Mouse (Mus musculus) kidney, embryonic 15.5 days (tissue): ENCODE data around the gene St3gal3. TPM values are rescaled to one million over a fixed set of nuclear protein-coding genes. Genes with fewer than 3 reads are reported as not detected.

Source experiments
- ATAC-seq: fragments of 200-750 bp; cut with Nextera tagmentation; replicated peaks from 2 replicates; pipeline ENCODE4 v1.8.0; 2017; ENCODE audit warnings: moderate TSS enrichment; ENCODE audit not compliant: low FRiP score
- H3K27ac ChIP-seq: fragments of 300-500 bp; sonication (generic); 2 replicates; pipeline ENCODE4 v1.5.1; 2015; ENCODE audit warnings: mild to moderate bottlenecking, inconsistent platforms
- H3K27me3 ChIP-seq: fragments of 300-500 bp; sonication (generic); 2 replicates; pipeline ENCODE4 v1.6.1; 2015; ENCODE audit warnings: inconsistent platforms
- H3K36me3 ChIP-seq: fragments of 300-500 bp; sonication (generic); 2 replicates; pipeline ENCODE4 v1.6.1; 2015; ENCODE audit warnings: inconsistent platforms
- H3K4me1 ChIP-seq: fragments of 300-500 bp; sonication (generic); 2 replicates; pipeline ENCODE4 v1.6.1; 2015; ENCODE audit warnings: inconsistent platforms
- H3K4me2 ChIP-seq: fragments of 300-500 bp; sonication (generic); 2 replicates; pipeline ENCODE4 v1.6.1; 2015; ENCODE audit warnings: moderate library complexity, mild to moderate bottlenecking, inconsistent platforms
- H3K4me3 ChIP-seq: fragments of 300-500 bp; sonication (generic); replicated peaks from 2 replicates; pipeline ENCODE4 v1.5.1; 2015; ENCODE audit warnings: mild to moderate bottlenecking, inconsistent platforms
- H3K9ac ChIP-seq: fragments of 300-500 bp; sonication (generic); 2 replicates; pipeline ENCODE4 v1.6.1; 2015; ENCODE audit warnings: mild to moderate bottlenecking, inconsistent platforms
- H3K9me3 ChIP-seq: fragments of 300-500 bp; sonication (generic); replicated peaks from 2 replicates; pipeline ENCODE4 v1.6.1; 2016; ENCODE audit warnings: inconsistent platforms
- WGBS: fragments of 180-500 bp; shearing (Covaris S2); methylation state at CpG from one replicate; pipeline ENCODE4 v1.1.7; 2015; ENCODE audit warnings: mixed read lengths; 5-methylcytosine and 5-hydroxymethylcytosine counted together
- polyA plus RNA-seq: library from polyadenylated mRNA; unstranded; fragments of >200 nt; fragmentation: Nextera tagmentation; extraction: Ambion mirVana; gene quantifications from 2 replicates; pipeline ENCODE4 v1.2.1, GENCODE M21; 2015

Gene St3gal3
- polyA plus RNA-seq, 1 experiment from 2014 or later = 8.8 TPM

DNA sequence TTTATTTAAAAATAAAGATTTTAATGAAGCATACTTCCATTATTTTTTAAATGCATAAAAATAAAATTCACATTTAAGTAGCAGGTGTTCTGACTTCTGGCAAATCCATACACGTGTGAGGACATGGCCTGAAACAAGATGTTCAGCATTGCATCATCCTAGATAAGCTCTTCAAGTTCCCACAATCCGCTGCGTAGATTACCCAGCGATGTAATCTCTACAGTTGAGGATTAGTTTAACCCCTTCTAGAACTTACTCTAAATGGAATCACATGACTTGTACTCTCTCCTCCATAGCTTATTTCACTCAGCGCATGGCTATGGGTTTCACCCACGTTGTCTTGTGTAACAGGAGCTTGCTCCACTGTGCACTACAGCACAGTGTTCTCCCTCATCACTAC lies 33.2 kb downstream of the St3gal3 start:
- Histone ChIP-seq H3K27ac (no peak overlapping the region), H3K4me2 (no peak overlapping the region), H3K36me3 (no peaks in the 10 kb centered on the region), H3K27me3 (no peaks in the 10 kb centered on the region), H3K9me3 (no peaks in the 10 kb centered on the region), H3K9ac (no peak overlapping the region), H3K4me3 (no peak overlapping the region), H3K4me1 (no peaks in the 10 kb centered on the region)
- ATAC-seq = no peak
- 89% methylated on average over 6 of the region's 6 CpGs for WGBS

- H3K9me3 ChIP-seq = no peaks in the 10 kb centered on the region
- H3K36me3 ChIP-seq = no peaks in the 10 kb centered on the region
- H3K4me3 ChIP-seq = no peak overlapping the region
- no peak overlapping the region for H3K27ac ChIP-seq
- WGBS = 91% methylated on average over 8 of the region's 8 CpGs
- H3K27me3 ChIP-seq = no peaks in the 10 kb centered on the region
- no peak overlapping the region for H3K4me2 ChIP-seq
- no peak overlapping the region for H3K9ac ChIP-seq
- no peaks in the 10 kb centered on the region for H3K4me1 ChIP-seq
- no peak for ATAC-seq
Observed at GRCm38 (mm10) chr4:118099637-118100364, 34.9 kb downstream of the St3gal3 start.

DNA sequence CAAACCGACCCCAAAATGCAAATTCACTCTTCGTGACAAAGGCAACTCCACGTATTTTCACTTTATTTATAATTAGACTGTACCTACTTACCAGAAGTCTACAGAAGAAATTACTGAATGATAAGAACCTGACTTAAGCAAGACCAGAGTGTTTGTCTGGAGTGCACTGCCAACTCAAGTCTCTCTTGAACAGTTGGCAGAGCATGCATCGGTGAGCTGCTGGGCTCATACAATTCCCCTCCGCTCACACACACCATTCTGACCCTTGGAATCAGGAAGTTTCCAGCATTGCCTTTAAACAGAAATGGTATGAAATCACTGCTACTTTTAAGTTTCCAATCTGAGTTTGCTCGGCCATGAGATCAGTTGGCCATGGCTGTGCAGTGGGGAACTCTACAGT lies 36.1 kb downstream of the St3gal3 start:
- no peak overlapping the region for H3K27ac ChIP-seq
- ATAC-seq = no peak
- H3K9me3 ChIP-seq = no peaks in the 10 kb centered on the region
- peaks cover 6% of the 10 kb centered on the region; the same call in 1 of the 2 replicates for H3K36me3 ChIP-seq
- H3K4me2 ChIP-seq = no peak overlapping the region
- no peaks in the 10 kb centered on the region for H3K4me1 ChIP-seq
- H3K27me3 ChIP-seq = no peaks in the 10 kb centered on the region
- H3K4me3 ChIP-seq = no peak overlapping the region
- WGBS = 95% methylated on average over 6 of the region's 6 CpGs
- no peak overlapping the region for H3K9ac ChIP-seq

DNA sequence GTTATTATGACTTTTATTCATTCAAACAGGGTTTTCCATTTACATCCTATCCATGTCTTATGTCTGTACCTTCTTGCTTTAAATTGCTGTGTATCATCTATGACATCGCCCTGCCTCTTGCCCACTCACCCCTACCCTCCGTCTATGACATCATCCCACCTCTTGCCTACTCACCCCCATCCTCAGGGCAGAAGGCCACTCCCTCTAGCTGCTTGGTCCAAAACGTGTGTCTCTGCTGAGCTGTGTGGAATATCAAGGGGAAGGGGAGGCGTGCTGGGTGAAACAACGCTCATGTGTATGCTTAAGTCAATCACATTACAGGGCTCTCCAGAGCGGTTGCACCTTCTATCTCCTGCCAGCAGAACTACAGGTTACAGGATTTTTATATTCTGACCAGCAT lies 38.6 kb downstream of the St3gal3 start:
- no peaks in the 10 kb centered on the region for H3K27me3 ChIP-seq
- no peak overlapping the region for H3K4me2 ChIP-seq
- H3K9ac ChIP-seq = no peak overlapping the region
- no peaks in the 10 kb centered on the region for H3K4me1 ChIP-seq
- peaks cover 6% of the 10 kb centered on the region; the same call in 1 of the 2 replicates for H3K36me3 ChIP-seq
- H3K4me3 ChIP-seq = no peak overlapping the region
- no peak overlapping the region for H3K27ac ChIP-seq
- no peaks in the 10 kb centered on the region for H3K9me3 ChIP-seq
- 72% methylated on average over 6 of the region's 6 CpGs for WGBS
- no peak for ATAC-seq

GRCm38 (mm10) chr4:118092784-118093457 lies 41.8 kb downstream of the St3gal3 start:
- H3K4me1 ChIP-seq = no peaks in the 10 kb centered on the region; the same call in 1 of the 2 replicates
- peaks cover 6% of the 10 kb centered on the region; the same call in 1 of the 2 replicates for H3K36me3 ChIP-seq
- H3K4me3 ChIP-seq = no peak overlapping the region
- no peak overlapping the region for H3K27ac ChIP-seq
- ATAC-seq = no peak
- no peak overlapping the region for H3K9ac ChIP-seq
- no peak overlapping the region for H3K4me2 ChIP-seq
- H3K9me3 ChIP-seq = no peaks in the 10 kb centered on the region
- H3K27me3 ChIP-seq = no peaks in the 10 kb centered on the region
- 91% methylated on average over 11 of the region's 11 CpGs for WGBS

GRCm38 (mm10) chr4:118090449-118090848 lies 44.3 kb downstream of the St3gal3 start:
- no peak overlapping the region for H3K27ac ChIP-seq
- 88% methylated on average over 11 of the region's 11 CpGs for WGBS
- no peaks in the 10 kb centered on the region; the same call in 1 of the 2 replicates for H3K4me1 ChIP-seq
- H3K9ac ChIP-seq = no peak overlapping the region
- no peaks in the 10 kb centered on the region for H3K27me3 ChIP-seq
- no peaks in the 10 kb centered on the region for H3K9me3 ChIP-seq
- no peak overlapping the region for H3K4me2 ChIP-seq
- H3K4me3 ChIP-seq = no peak overlapping the region
- no peak for ATAC-seq
- peaks cover 6% of the 10 kb centered on the region; the same call in 1 of the 2 replicates for H3K36me3 ChIP-seq

DNA sequence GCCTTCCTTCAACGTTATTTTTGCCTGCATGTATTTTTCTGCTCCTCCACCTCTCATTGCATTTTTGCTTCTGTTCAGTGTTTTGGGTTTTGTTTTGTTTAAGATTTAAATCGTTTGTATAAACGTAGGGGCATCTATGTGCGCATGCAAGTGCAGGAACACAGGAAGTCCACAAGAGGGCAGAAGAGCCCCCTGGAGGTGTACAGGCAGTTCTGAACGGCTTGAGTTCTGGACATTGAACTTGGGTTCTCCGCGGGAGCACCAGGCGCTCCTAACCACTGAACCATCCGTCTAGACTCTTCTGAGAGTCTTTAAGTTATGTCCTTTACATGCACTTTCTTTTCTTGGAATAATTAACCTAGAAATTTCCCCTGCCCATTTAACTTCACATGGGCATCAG lies 44.8 kb downstream of the St3gal3 start:
- no peak for ATAC-seq
- Histone ChIP-seq H3K4me2 (no peak overlapping the region), H3K9ac (no peak overlapping the region), H3K27ac (no peak overlapping the region), H3K4me1 (no peaks in the 10 kb centered on the region; the same call in 1 of the 2 replicates), H3K36me3 (peaks cover 6% of the 10 kb centered on the region; the same call in 1 of the 2 replicates), H3K9me3 (no peaks in the 10 kb centered on the region), H3K27me3 (no peaks in the 10 kb centered on the region), H3K4me3 (no peak overlapping the region)
- 62% methylated on average over 9 of the region's 9 CpGs for WGBS

DNA sequence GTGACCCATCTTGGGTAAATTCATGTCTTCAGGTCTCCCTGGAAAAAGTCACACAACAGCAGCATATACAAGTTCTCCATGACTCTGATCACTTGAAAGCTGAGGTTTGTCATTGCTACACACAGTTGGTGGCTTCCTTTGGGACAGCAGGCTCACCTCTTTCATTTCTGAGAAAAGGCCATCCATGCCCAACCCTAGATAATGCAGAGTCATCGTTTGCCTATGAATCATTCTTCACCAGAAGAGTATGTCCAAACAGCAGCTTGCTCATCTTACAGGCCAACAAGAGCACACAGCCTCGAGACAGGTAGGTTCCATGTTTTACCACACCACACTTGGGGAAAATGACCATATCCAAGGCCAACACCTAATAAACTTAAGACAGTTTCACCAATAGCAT lies 45.9 kb downstream of the St3gal3 start:
- Histone ChIP-seq H3K36me3 (no peaks in the 10 kb centered on the region), H3K4me2 (no peak overlapping the region), H3K27me3 (no peaks in the 10 kb centered on the region), H3K4me1 (no peaks in the 10 kb centered on the region; the same call in 1 of the 2 replicates), H3K9ac (no peak overlapping the region), H3K4me3 (no peak overlapping the region), H3K9me3 (no peaks in the 10 kb centered on the region), H3K27ac (no peak overlapping the region)
- WGBS = 85% methylated on average over 2 of the region's 2 CpGs
- ATAC-seq = no peak

- H3K4me2 ChIP-seq = no peak overlapping the region
- H3K27me3 ChIP-seq = no peaks in the 10 kb centered on the region
- no peaks in the 10 kb centered on the region for H3K9me3 ChIP-seq
- no peak overlapping the region for H3K4me3 ChIP-seq
- H3K27ac ChIP-seq = no peak overlapping the region
- WGBS = 75% methylated on average over 4 of the region's 4 CpGs
- no peak for ATAC-seq
- H3K9ac ChIP-seq = no peak overlapping the region
- H3K4me1 ChIP-seq = peaks cover 9% of the 10 kb centered on the region
- H3K36me3 ChIP-seq = no peaks in the 10 kb centered on the region
Observed at GRCm38 (mm10) chr4:118085025-118085424, 49.7 kb downstream of the St3gal3 start.

DNA sequence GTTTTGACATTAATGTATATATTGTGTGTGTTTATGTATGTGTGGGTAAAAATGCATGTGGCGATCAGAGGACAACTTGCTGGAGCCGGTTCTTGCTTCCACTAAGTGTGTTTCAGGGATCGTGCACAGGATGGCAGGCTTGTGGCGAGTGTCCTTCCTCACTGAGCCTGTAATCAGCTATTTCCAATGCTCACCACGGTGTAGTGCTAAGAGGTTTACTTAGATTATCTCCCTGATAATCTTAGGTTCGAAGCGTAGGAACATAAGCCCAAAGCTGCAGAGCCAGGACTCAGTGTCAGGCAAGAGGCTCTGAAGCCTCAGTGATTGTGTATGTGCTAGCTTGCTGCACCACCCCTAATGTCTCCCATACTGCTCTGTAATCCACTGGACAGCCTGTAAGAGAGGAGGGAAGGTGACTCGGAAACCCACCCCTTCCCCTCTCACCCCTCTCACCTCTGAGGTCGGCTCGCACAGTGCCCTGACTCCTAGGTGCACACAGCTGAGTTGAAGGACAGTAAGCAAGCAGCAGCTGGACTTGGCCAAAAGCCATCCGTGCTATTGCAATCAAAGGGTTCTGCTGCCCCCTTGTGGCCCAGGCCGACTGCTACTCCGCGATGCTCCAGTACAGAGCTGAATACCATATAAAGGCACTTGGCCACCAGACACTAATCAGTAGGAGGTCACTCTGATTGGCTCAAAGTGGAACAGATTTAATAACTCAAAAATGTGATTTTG lies 51.3 kb downstream of the St3gal3 start:
- peak; percentile 86 for ATAC-seq
- Histone ChIP-seq H3K9ac (no peak overlapping the region), H3K36me3 (no peaks in the 10 kb centered on the region), H3K9me3 (no peaks in the 10 kb centered on the region), H3K4me3 (no peak overlapping the region), H3K27ac (no peak overlapping the region), H3K4me2 (no peak overlapping the region), H3K27me3 (no peaks in the 10 kb centered on the region), H3K4me1 (peaks cover 15% of the 10 kb centered on the region)
- 37% methylated on average over 14 of the region's 14 CpGs for WGBS

GRCm38 (mm10) chr4:118081608-118082331 lies 52.9 kb downstream of the St3gal3 start:
- Histone ChIP-seq H3K9ac (no peak overlapping the region), H3K4me1 (peaks cover 29% of the 10 kb centered on the region), H3K27me3 (no peaks in the 10 kb centered on the region), H3K4me2 (no peak overlapping the region), H3K9me3 (no peaks in the 10 kb centered on the region), H3K36me3 (no peaks in the 10 kb centered on the region), H3K4me3 (no peak overlapping the region), H3K27ac (no peak overlapping the region)
- ATAC-seq = no peak
- 78% methylated on average over 18 of the region's 18 CpGs for WGBS
